Mouse (Mus musculus) adrenal gland, postnatal 0 days (tissue): ENCODE data around the gene Ifna4. TPM values are rescaled to one million over a fixed set of nuclear protein-coding genes. Genes with fewer than 3 reads are reported as not detected.

Experiments
- polyA plus RNA-seq: library from polyadenylated mRNA; unstranded; fragments of >200 nt; fragmentation: Nextera tagmentation; extraction: Ambion mirVana; gene quantifications from 2 replicates; pipeline ENCODE4 v1.2.1, GENCODE M21; 2015

The Ifna4 gene
- not detected in 2 replicates for polyA plus RNA-seq

GRCm38 (mm10) chr4:88841438-88841911, at the start of gene Ifna4:
Ifna4 (plus strand) TSS chr4:88841861.

GRCm38 (mm10) chr4:88793936-88794675, 47.6 kb upstream of the Ifna4 start, which contains the start of gene Gm13275:
Gm13275 (plus strand) TSS chr4:88794487.

GRCm38 (mm10) chr4:88797097-88797496, 44.6 kb upstream of the Ifna4 start, which contains the start of gene Gm13279:
Gm13279 (plus strand) TSS chr4:88797397.

GRCm38 (mm10) chr4:88799365-88799764, 42.3 kb upstream of the Ifna4 start, which contains the start of gene Gm13285:
Gm13285 (plus strand) TSS chr4:88799665.

GRCm38 (mm10) chr4:88802954-88803353, 38.7 kb upstream of the Ifna4 start, which contains the start of gene Gm13287:
Gm13287 (plus strand) TSS chr4:88803254.

GRCm38 (mm10) chr4:88805231-88805630, 36.4 kb upstream of the Ifna4 start, which contains the start of gene Gm13288:
Gm13288 (plus strand) TSS chr4:88805531.

GRCm38 (mm10) chr4:88815928-88816327, 25.7 kb upstream of the Ifna4 start, which contains the start of gene Ifna7:
Ifna7 (plus strand) TSS chr4:88816228.

GRCm38 (mm10) chr4:88819659-88820058, 22.0 kb upstream of the Ifna4 start, which contains the start of gene Ifna11:
Ifna11 (plus strand) TSS chr4:88819959.

GRCm38 (mm10) chr4:88827116-88827515, 14.5 kb upstream of the Ifna4 start, which contains the start of gene Ifna6:
Ifna6 (plus strand) TSS chr4:88827416.

GRCm38 (mm10) chr4:88835225-88835624, 6.4 kb upstream of the Ifna4 start, which contains the start of gene Ifna5:
Ifna5 (plus strand) TSS chr4:88835525.

GRCm38 (mm10) chr4:88849698-88850097, 8.0 kb downstream of the Ifna4 start, which contains the start of gene Ifna1:
Ifna1 (plus strand) TSS chr4:88850087.

GRCm38 (mm10) chr4:88880101-88880500, 38.4 kb downstream of the Ifna4 start, which contains the start of gene Ifne:
Ifne (minus strand) TSS chr4:88880201.

Other genes starting within 250 kb of the Ifna4 start
- gene Ifna9, start 249.5 kb upstream of the Ifna4 start, polyA plus RNA-seq = not detected in 2 replicates
- not detected in 2 replicates for gene Ifna12, start 238.5 kb upstream of the Ifna4 start, polyA plus RNA-seq
- gene C87499, start 207.4 kb upstream of the Ifna4 start, polyA plus RNA-seq = not detected in 2 replicates
- gene Ifna13, start 197.4 kb upstream of the Ifna4 start, polyA plus RNA-seq = not detected in 2 replicates
- not detected in 2 replicates for gene Ifna16, start 164.9 kb upstream of the Ifna4 start, polyA plus RNA-seq
- not detected in 2 replicates for gene Ifna2, start 157.9 kb upstream of the Ifna4 start, polyA plus RNA-seq
- not detected in 2 replicates for gene Ifnab, start 150.5 kb upstream of the Ifna4 start, polyA plus RNA-seq
- 0.43 and 0.80 TPM in 2 replicates for gene Gm26566, start 120.1 kb upstream of the Ifna4 start, polyA plus RNA-seq
- 46.9 and 55.5 TPM in 2 replicates for gene Klhl9, start 119.4 kb upstream of the Ifna4 start, polyA plus RNA-seq
- not detected in 2 replicates for gene Gm13271, start 87.0 kb upstream of the Ifna4 start, polyA plus RNA-seq
- gene Gm13283, start 81.7 kb upstream of the Ifna4 start, polyA plus RNA-seq = 0.28 TPM in 1 of 2 replicates, not detected in the other
- gene Gm13290, start 68.0 kb upstream of the Ifna4 start, polyA plus RNA-seq = 0.35 TPM in 1 of 2 replicates, not detected in the other
- not detected in 2 replicates for gene Gm13289, start 64.9 kb upstream of the Ifna4 start, polyA plus RNA-seq
- not detected in 2 replicates for gene Gm13272, start 62.0 kb upstream of the Ifna4 start, polyA plus RNA-seq
- not detected in 2 replicates for gene Ifnz, start 59.7 kb upstream of the Ifna4 start, polyA plus RNA-seq
- gene Gm13276, start 56.2 kb upstream of the Ifna4 start, polyA plus RNA-seq = not detected in 2 replicates
- gene Gm13277, start 53.2 kb upstream of the Ifna4 start, polyA plus RNA-seq = not detected in 2 replicates
- gene Gm13278, start 50.3 kb upstream of the Ifna4 start, polyA plus RNA-seq = not detected in 2 replicates
- not detected in 2 replicates for gene Gm13275, start 47.4 kb upstream of the Ifna4 start, polyA plus RNA-seq
- gene Gm13279, start 44.5 kb upstream of the Ifna4 start, polyA plus RNA-seq = not detected in 2 replicates
- 0.70 and 1.2 TPM in 2 replicates for gene Gm13285, start 42.2 kb upstream of the Ifna4 start, polyA plus RNA-seq
- gene Gm13287, start 38.6 kb upstream of the Ifna4 start, polyA plus RNA-seq = not detected in 2 replicates
- gene Gm13288, start 36.3 kb upstream of the Ifna4 start, polyA plus RNA-seq = not detected in 2 replicates
- not detected in 2 replicates for gene Ifna7, start 25.6 kb upstream of the Ifna4 start, polyA plus RNA-seq
- gene Ifna11, start 21.9 kb upstream of the Ifna4 start, polyA plus RNA-seq = not detected in 2 replicates
- gene Ifna6, start 14.4 kb upstream of the Ifna4 start, polyA plus RNA-seq = not detected in 2 replicates
- gene Ifna5, start 6.3 kb upstream of the Ifna4 start, polyA plus RNA-seq = not detected in 2 replicates
- gene Ifna1, start 8.2 kb downstream of the Ifna4 start, polyA plus RNA-seq = not detected in 2 replicates
- gene Ifne, start 38.3 kb downstream of the Ifna4 start, polyA plus RNA-seq = not detected in 2 replicates